Mouse (Mus musculus): ENCODE measurements at regions not wholly inside any gene's neighbourhood (a gene's known extent, or its start where the extent isn't known, plus 50 kb on each side); places are given as distances from the start of the nearest gene placed in this dataset.

GRCm38 (mm10) chr6:84329106-84329505 lies 264.6 kb downstream of the Cyp26b1 start:
- no peak for TF ChIP-seq CTCF (IDR thresholded peaks at IDR 0.05; ENCODE audit: extremely low read depth, insufficient read depth, low read length)
- no peak for TF ChIP-seq POLR2A (IDR thresholded peaks at IDR 0.05; ENCODE audit: extremely low read depth, insufficient read depth, low read length)
- H3K4me1 ChIP-seq (ENCODE audit: control insufficient read depth, insufficient read depth, low read length), result no peaks in the 10 kb centered on the region

GRCm38 (mm10) chr6:84328030-84328390 lies 265.7 kb downstream of the Cyp26b1 start:
- Histone ChIP-seq H3K27ac (ENCODE audit: insufficient read depth, low read length) (no peak overlapping the region), H3K4me3 (ENCODE audit: insufficient read depth, low read length) (no peak overlapping the region)

More at GRCm38 (mm10) chr6:84329106-84329505, 264.6 kb downstream of the Cyp26b1 start:
- Histone ChIP-seq H3K4me3 (ENCODE audit: insufficient read depth, low read length) (no peak overlapping the region), H3K27ac (ENCODE audit: insufficient read depth, low read length) (no peak overlapping the region)

GRCm38 (mm10) chr6:84327306-84328029 lies 266.2 kb downstream of the Cyp26b1 start:
- TF ChIP-seq CTCF (IDR thresholded peaks at IDR 0.05; ENCODE audit: extremely low read depth, insufficient read depth, low read length), result no peak
- no peak for TF ChIP-seq POLR2A (IDR thresholded peaks at IDR 0.05; ENCODE audit: extremely low read depth, insufficient read depth, low read length)
- no peaks in the 10 kb centered on the region for H3K4me1 ChIP-seq (ENCODE audit: control insufficient read depth, insufficient read depth, low read length)

More at GRCm38 (mm10) chr6:84328030-84328390, 265.7 kb downstream of the Cyp26b1 start:
- H3K4me1 ChIP-seq (ENCODE audit: control insufficient read depth, insufficient read depth, low read length), result no peaks in the 10 kb centered on the region
- TF ChIP-seq CTCF (IDR thresholded peaks at IDR 0.05; ENCODE audit: extremely low read depth, insufficient read depth, low read length), result no peak
- no peak for TF ChIP-seq POLR2A (IDR thresholded peaks at IDR 0.05; ENCODE audit: extremely low read depth, insufficient read depth, low read length)

GRCm38 (mm10) chr6:84325384-84326114 lies 268.2 kb downstream of the Cyp26b1 start:
- no peak overlapping the region for H3K4me3 ChIP-seq (ENCODE audit: insufficient read depth, low read length)
- no peaks in the 10 kb centered on the region for H3K4me1 ChIP-seq (ENCODE audit: control insufficient read depth, insufficient read depth, low read length)
- TF ChIP-seq CTCF (IDR thresholded peaks at IDR 0.05; ENCODE audit: extremely low read depth, insufficient read depth, low read length) (no peak), POLR2A (IDR thresholded peaks at IDR 0.05; ENCODE audit: extremely low read depth, insufficient read depth, low read length) (no peak)
- H3K27ac ChIP-seq (ENCODE audit: insufficient read depth, low read length), result no peak overlapping the region

More at GRCm38 (mm10) chr6:84327306-84328029, 266.2 kb downstream of the Cyp26b1 start:
- Histone ChIP-seq H3K27ac (ENCODE audit: insufficient read depth, low read length) (no peak overlapping the region), H3K4me3 (ENCODE audit: insufficient read depth, low read length) (no peak overlapping the region)

GRCm38 (mm10) chr6:84324185-84324584 lies 269.5 kb downstream of the Cyp26b1 start:
- Histone ChIP-seq H3K4me3 (ENCODE audit: insufficient read depth, low read length) (no peak overlapping the region), H3K4me1 (ENCODE audit: control insufficient read depth, insufficient read depth, low read length) (no peaks in the 10 kb centered on the region), H3K27ac (ENCODE audit: insufficient read depth, low read length) (no peak overlapping the region)
- TF ChIP-seq CTCF (IDR thresholded peaks at IDR 0.05; ENCODE audit: extremely low read depth, insufficient read depth, low read length) (no peak), POLR2A (IDR thresholded peaks at IDR 0.05; ENCODE audit: extremely low read depth, insufficient read depth, low read length) (no peak)

- peaks cover 2% of the 10 kb centered on the region; the same call in 1 of the 2 replicates for H3K4me1 ChIP-seq (ENCODE audit: control insufficient read depth, insufficient read depth, low read length)
- no peak overlapping the region for H3K4me3 ChIP-seq (ENCODE audit: insufficient read depth, low read length)
- no peak for TF ChIP-seq CTCF (IDR thresholded peaks at IDR 0.05; ENCODE audit: extremely low read depth, insufficient read depth, low read length)
- TF ChIP-seq POLR2A (IDR thresholded peaks at IDR 0.05; ENCODE audit: extremely low read depth, insufficient read depth, low read length), result no peak
- no peak overlapping the region for H3K27ac ChIP-seq (ENCODE audit: insufficient read depth, low read length)
Observed at GRCm38 (mm10) chr6:84322528-84322927, 271.2 kb downstream of the Cyp26b1 start.

- Histone ChIP-seq H3K4me3 (ENCODE audit: insufficient read depth, low read length) (no peak overlapping the region), H3K27ac (ENCODE audit: insufficient read depth, low read length) (no peak overlapping the region), H3K4me1 (ENCODE audit: control insufficient read depth, insufficient read depth, low read length) (peaks cover 2% of the 10 kb centered on the region; the same call in 1 of the 2 replicates)
- TF ChIP-seq CTCF (IDR thresholded peaks at IDR 0.05; ENCODE audit: extremely low read depth, insufficient read depth, low read length) (peak; percentile 60), POLR2A (IDR thresholded peaks at IDR 0.05; ENCODE audit: extremely low read depth, insufficient read depth, low read length) (no peak)
Observed at GRCm38 (mm10) chr6:84320586-84320985, 273.1 kb downstream of the Cyp26b1 start.

- Histone ChIP-seq H3K4me3 (ENCODE audit: insufficient read depth, low read length) (no peak overlapping the region), H3K27ac (ENCODE audit: insufficient read depth, low read length) (no peak overlapping the region), H3K4me1 (ENCODE audit: control insufficient read depth, insufficient read depth, low read length) (peaks cover 2% of the 10 kb centered on the region; the same call in 1 of the 2 replicates)
- TF ChIP-seq POLR2A (IDR thresholded peaks at IDR 0.05; ENCODE audit: extremely low read depth, insufficient read depth, low read length) (no peak), CTCF (IDR thresholded peaks at IDR 0.05; ENCODE audit: extremely low read depth, insufficient read depth, low read length) (no peak)
Observed at GRCm38 (mm10) chr6:84318774-84319173, 274.9 kb downstream of the Cyp26b1 start.

- TF ChIP-seq POLR2A (IDR thresholded peaks at IDR 0.05; ENCODE audit: extremely low read depth, insufficient read depth, low read length) (no peak), CTCF (IDR thresholded peaks at IDR 0.05; ENCODE audit: extremely low read depth, insufficient read depth, low read length) (0 out of 2 replicates have a peak, but pooled peaks have one; percentile 42)
- H3K4me1 ChIP-seq (ENCODE audit: control insufficient read depth, insufficient read depth, low read length), result peaks cover 2% of the 10 kb centered on the region; the same call in 1 of the 2 replicates
- no peak overlapping the region for H3K4me3 ChIP-seq (ENCODE audit: insufficient read depth, low read length)
- H3K27ac ChIP-seq (ENCODE audit: insufficient read depth, low read length), result no peak overlapping the region
Observed at GRCm38 (mm10) chr6:84317026-84317425, 276.7 kb downstream of the Cyp26b1 start.
